Mouse (Mus musculus) lung, embryonic 16.5 days (tissue): ENCODE results near the gene Ablim1. TPM values are rescaled to one million over a fixed set of nuclear protein-coding genes. Genes with fewer than 3 reads are reported as not detected.

ENCODE experiments used
- ATAC-seq: fragments of 200-750 bp; cut with Nextera tagmentation; 2 replicates; pipeline ENCODE4 v1.8.0; 2017; ENCODE audit warnings: low read depth, mild to moderate bottlenecking, moderate library complexity
- H3K27ac ChIP-seq: fragments of 300-500 bp; sonication (generic); 2 replicates; pipeline ENCODE4 v1.5.1; 2014; ENCODE audit warnings: mild to moderate bottlenecking, control low read depth, low read length
- H3K27me3 ChIP-seq: fragments of 300-500 bp; sonication (generic); 2 replicates; pipeline ENCODE4 v1.6.1; 2014; ENCODE audit warnings: low read depth, low read length, mixed read lengths; ENCODE audit not compliant: control insufficient read depth, insufficient read depth
- H3K36me3 ChIP-seq: fragments of 300-500 bp; sonication (generic); 2 replicates; pipeline ENCODE4 v1.6.1; 2014; ENCODE audit warnings: low read length; ENCODE audit not compliant: control insufficient read depth, insufficient read depth
- H3K4me1 ChIP-seq: fragments of 300-500 bp; sonication (generic); replicated peaks from 2 replicates; pipeline ENCODE4 v1.6.1; 2014; ENCODE audit warnings: low read length, mixed read lengths; ENCODE audit not compliant: control insufficient read depth, insufficient read depth
- H3K4me2 ChIP-seq: fragments of 300-500 bp; sonication (generic); 2 replicates; pipeline ENCODE4 v1.6.1; 2014; ENCODE audit warnings: low read depth, low read length, control low read depth
- H3K4me3 ChIP-seq: fragments of 300-500 bp; sonication (generic); 2 replicates; pipeline ENCODE4 v1.5.1; 2014; ENCODE audit warnings: mild to moderate bottlenecking, low read length, control low read depth
- H3K9ac ChIP-seq: fragments of 300-500 bp; sonication (generic); 2 replicates; pipeline ENCODE4 v1.6.1; 2014; ENCODE audit warnings: low read length, control low read depth
- H3K9me3 ChIP-seq: fragments of 300-500 bp; sonication (generic); 2 replicates; pipeline ENCODE4 v1.6.1; 2016; ENCODE audit warnings: low read length; ENCODE audit not compliant: control insufficient read depth
- WGBS: fragments of 180-500 bp; shearing (Covaris S2); extraction: QIAGEN DNeasy Blood & Tissue Kit; methylation state at CpG from one replicate; pipeline ENCODE4 v1.1.7; 2014; 5-methylcytosine and 5-hydroxymethylcytosine counted together
- polyA plus RNA-seq: library from polyadenylated mRNA; unstranded; fragments of >200 nt; fragmentation: Nextera tagmentation; extraction: Ambion mirVana; gene quantifications from 2 replicates; pipeline ENCODE4 v1.2.1, GENCODE M21; 2015

The Ablim1 gene
- polyA plus RNA-seq, 1 experiment from 2014 or later: 54.5 TPM

DNA sequence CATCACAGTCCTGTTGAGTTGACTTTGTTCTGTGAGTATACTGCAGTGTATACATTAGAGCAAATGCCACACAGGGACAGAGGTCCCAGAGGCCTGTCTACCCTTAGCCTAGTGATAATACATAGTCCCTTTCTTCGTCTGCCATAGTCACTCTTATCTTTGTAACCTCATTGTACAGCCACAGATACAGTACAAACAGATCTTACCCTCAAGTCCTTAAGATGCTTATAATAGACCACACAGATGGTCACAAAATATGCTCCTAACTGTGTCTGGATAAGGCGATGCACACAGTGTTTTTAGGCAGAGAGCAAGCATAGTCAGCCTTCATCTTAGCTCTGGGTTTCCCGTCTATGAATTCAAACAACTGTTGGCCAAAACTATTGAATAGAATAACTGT lies 1.9 kb upstream of the Ablim1 start:
- Histone ChIP-seq H3K4me1 (peaks cover 8% of the 10 kb centered on the region; the same call in 1 of the 2 replicates), H3K27me3 (peaks cover 19% of the 10 kb centered on the region), H3K4me3 (no peak overlapping the region), H3K9me3 (no peaks in the 10 kb centered on the region), H3K27ac (no peak overlapping the region), H3K36me3 (no peaks in the 10 kb centered on the region), H3K4me2 (no peak overlapping the region), H3K9ac (no peak overlapping the region)
- no peak for ATAC-seq
- WGBS: 82% methylated on average over 3 of the region's 3 CpGs

DNA sequence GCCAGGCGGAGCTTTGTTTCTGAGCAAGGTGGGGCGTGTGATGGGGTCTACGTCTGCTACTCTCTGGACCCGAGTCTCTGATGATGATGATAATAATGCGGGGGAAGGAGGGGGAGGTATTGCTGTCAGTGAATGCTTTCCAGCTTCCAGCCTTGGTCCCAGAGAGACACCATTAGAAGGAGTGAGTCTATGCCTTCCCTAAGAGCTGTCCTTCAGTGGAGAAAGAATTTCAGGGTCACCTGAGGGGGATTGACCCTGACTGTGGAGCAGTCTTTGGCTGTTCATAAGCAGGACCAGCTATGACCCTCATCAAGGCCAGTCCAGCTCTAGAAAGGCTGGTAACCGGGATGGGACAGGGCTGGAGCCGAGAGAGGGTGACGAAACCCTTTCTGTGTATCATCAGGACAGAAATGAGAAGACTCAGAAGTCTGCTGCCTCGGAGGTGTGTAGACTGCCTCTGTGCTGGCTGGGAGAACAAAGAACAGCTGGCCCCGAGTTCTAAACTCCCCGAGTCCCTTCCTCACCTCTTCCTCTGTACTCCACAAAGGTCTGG lies 370 bp upstream of the Ablim1 start:
- H3K4me3 ChIP-seq: peak overlapping the region; percentile 65
- peak overlapping the region; percentile 74 for H3K9ac ChIP-seq
- H3K4me1 ChIP-seq: peaks cover 8% of the 10 kb centered on the region; the same call in 1 of the 2 replicates
- peak; percentile 34 for ATAC-seq
- H3K27ac ChIP-seq: no peak overlapping the region
- H3K4me2 ChIP-seq: peak overlapping the region; percentile 85
- peaks cover 19% of the 10 kb centered on the region for H3K27me3 ChIP-seq
- 37% methylated on average over 11 of the region's 11 CpGs for WGBS
- no peaks in the 10 kb centered on the region for H3K9me3 ChIP-seq
- H3K36me3 ChIP-seq: no peaks in the 10 kb centered on the region

DNA sequence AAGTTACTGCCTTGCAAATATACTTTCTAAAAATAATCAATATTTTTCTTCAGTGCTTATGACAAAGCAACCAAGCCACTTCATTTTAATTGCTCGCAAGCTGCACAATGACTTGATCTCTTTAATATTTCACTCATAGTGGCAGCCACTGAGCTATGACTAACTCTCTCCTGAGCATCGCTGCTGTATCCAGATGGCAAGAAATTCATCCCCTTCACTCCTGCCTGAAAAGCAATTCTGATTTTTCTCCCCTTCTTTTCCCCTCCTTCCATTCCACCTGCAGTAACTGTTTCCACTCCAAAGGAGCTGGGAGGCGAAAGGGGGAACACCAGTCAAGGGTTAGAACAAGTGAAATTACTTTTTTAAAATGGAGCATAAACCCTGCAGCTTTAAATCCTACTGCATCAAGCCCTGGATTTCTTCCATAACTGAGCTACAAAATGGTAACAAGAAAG lies 801 bp downstream of the Ablim1 start:
- Histone ChIP-seq H3K4me1 (peaks cover 8% of the 10 kb centered on the region; the same call in 1 of the 2 replicates), H3K9me3 (no peaks in the 10 kb centered on the region), H3K4me3 (peak overlapping the region; percentile 65), H3K27me3 (peaks cover 19% of the 10 kb centered on the region), H3K9ac (no peak overlapping the region), H3K4me2 (peak overlapping the region; percentile 85), H3K27ac (no peak overlapping the region), H3K36me3 (no peaks in the 10 kb centered on the region)
- ATAC-seq: no peak
- 69% methylated on average over 3 of the region's 3 CpGs for WGBS

DNA sequence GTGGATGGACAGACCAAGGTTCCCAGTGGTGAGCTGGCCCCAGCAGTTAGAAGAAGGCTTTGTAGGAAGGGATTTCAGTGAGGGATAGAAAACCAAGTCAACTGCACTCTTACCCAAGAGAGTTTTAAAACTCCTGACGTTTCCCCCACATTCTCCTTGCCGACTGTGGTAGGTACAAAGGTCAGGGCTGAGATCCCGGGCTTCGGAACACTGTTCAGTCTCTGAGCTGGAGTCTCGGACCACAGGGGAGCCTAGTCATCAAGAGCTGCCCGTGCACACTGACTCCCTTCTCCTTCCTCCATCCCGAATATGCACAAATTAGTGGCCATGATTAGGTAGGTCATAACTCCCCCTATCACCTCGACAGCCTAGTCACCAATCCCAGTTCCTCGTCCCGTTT lies 1.5 kb downstream of the Ablim1 start:
- WGBS: 73% methylated on average over 10 of the region's 10 CpGs
- no peak overlapping the region for H3K4me2 ChIP-seq

DNA sequence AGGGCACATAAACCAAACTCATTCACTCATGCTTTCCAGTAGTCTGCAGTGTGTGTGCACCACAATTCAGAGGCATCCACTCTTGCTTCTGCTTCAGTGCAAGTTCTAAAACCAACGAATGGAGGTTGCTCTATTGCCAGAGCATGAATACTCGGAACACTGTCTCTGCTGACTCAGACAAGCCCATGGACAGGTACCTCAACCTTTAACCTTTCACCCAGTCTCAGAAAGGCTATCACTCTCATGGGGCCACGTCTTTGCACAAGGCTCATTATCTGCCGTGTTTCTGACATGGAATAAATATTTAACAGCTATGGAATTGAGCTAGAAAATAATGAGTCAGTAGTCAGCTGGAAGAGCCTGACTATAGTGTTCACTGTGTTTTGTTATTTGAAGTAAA lies 4.7 kb downstream of the Ablim1 start:
- Histone ChIP-seq H3K9me3 (no peaks in the 10 kb centered on the region), H3K4me2 (no peak overlapping the region), H3K4me1 (peaks cover 8% of the 10 kb centered on the region; the same call in 1 of the 2 replicates), H3K36me3 (no peaks in the 10 kb centered on the region), H3K4me3 (no peak overlapping the region), H3K27ac (no peak overlapping the region), H3K27me3 (peaks cover 14% of the 10 kb centered on the region; the same call in 1 of the 2 replicates), H3K9ac (no peak overlapping the region)
- WGBS: 39% methylated on average over 4 of the region's 4 CpGs
- ATAC-seq: no peak

More for the DNA sequence above, 1.5 kb downstream of the Ablim1 start:
- peaks cover 19% of the 10 kb centered on the region for H3K27me3 ChIP-seq
- no peaks in the 10 kb centered on the region for H3K9me3 ChIP-seq
- peaks cover 8% of the 10 kb centered on the region; the same call in 1 of the 2 replicates for H3K4me1 ChIP-seq
- no peaks in the 10 kb centered on the region for H3K36me3 ChIP-seq
- H3K9ac ChIP-seq: no peak overlapping the region
- no peak overlapping the region for H3K27ac ChIP-seq
- ATAC-seq: no peak
- H3K4me3 ChIP-seq: no peak overlapping the region

DNA sequence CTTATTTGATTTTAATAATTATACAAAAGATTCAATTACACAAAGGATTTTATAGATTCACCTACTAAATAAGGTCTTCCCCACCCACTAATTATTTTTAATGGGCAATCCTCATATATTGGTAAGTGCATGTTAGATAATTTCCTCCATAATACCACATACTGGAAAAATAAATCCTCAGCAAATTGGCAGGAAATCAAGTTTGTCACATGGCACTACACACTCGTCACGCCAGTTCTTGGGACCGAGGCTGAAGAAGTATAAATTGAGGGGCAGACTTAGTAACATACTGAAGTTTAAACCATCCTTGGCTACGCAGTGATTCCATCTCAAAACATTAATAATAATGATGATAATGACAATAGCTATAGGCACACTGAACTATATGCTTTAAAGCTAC lies 8.1 kb downstream of the Ablim1 start:
- ATAC-seq: 0 out of 2 replicates have a peak, but pooled peaks have one; percentile 47
- Histone ChIP-seq H3K4me2 (no peak overlapping the region), H3K9ac (no peak overlapping the region)

DNA sequence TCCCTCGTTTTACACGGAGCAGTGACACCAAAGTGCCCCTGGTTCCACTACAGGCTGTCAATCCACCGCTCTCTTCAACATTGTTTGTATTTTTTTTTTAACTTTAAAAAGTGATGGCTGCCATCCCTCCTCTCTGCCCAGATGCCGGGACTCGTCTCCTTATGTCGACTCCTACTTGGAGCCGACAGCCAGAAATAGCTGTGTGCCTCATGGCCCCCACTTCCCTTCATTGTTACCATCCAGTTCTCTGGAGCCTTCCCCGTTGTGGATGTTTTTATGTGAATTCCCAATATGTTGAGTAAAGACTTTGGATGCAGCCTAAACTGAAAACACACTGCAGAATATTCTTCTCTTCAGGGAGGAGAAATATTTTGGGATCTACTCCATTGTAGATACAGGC lies 8.7 kb downstream of the Ablim1 start:
- H3K27ac ChIP-seq: peak overlapping the region; percentile 43
- 0 out of 2 replicates have a peak, but pooled peaks have one; percentile 26 for ATAC-seq
- H3K36me3 ChIP-seq: no peaks in the 10 kb centered on the region
- H3K9ac ChIP-seq: no peak overlapping the region
- 52% methylated on average over 8 of the region's 8 CpGs for WGBS
- no peak overlapping the region for H3K4me3 ChIP-seq
- no peaks in the 10 kb centered on the region for H3K9me3 ChIP-seq
- H3K27me3 ChIP-seq: no peaks in the 10 kb centered on the region
- peaks cover 5% of the 10 kb centered on the region; the same call in 1 of the 2 replicates for H3K4me1 ChIP-seq
- H3K4me2 ChIP-seq: 0 out of 2 replicates have a peak overlapping the region, but pooled peaks have one; percentile 6

More for the DNA sequence above, 8.1 kb downstream of the Ablim1 start:
- Histone ChIP-seq H3K27ac (no peak overlapping the region), H3K36me3 (no peaks in the 10 kb centered on the region), H3K9me3 (no peaks in the 10 kb centered on the region), H3K27me3 (no peaks in the 10 kb centered on the region), H3K4me1 (peaks cover 5% of the 10 kb centered on the region; the same call in 1 of the 2 replicates), H3K4me3 (no peak overlapping the region)
- WGBS: 24% methylated on average over 4 of the region's 4 CpGs

DNA sequence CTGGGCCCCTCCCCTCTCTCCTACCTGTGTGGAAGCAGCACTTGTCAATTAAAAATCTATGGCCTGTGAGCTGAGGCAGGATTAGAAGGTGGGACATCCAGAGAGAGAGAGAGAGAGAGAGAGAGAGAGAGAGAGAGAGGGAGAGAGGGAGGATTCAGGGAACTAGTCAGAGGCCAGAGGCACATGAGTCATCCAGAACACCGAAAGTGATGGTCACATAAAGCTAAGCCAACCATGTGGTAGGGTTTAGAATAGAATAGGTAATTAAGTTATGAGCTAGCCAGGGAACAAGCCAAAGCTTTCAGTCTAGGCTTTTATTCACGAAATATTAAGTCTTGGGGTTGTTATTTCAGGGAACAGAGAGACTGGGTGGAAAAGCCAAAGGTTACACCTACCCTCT lies 10.1 kb downstream of the Ablim1 start:
- ATAC-seq: no peak
- Histone ChIP-seq H3K9me3 (no peaks in the 10 kb centered on the region), H3K4me3 (no peak overlapping the region), H3K4me1 (peaks cover 5% of the 10 kb centered on the region; the same call in 1 of the 2 replicates), H3K27ac (no peak overlapping the region), H3K36me3 (no peaks in the 10 kb centered on the region), H3K4me2 (no peak overlapping the region), H3K9ac (no peak overlapping the region), H3K27me3 (no peaks in the 10 kb centered on the region)
- 71% methylated on average over 2 of the region's 2 CpGs for WGBS

DNA sequence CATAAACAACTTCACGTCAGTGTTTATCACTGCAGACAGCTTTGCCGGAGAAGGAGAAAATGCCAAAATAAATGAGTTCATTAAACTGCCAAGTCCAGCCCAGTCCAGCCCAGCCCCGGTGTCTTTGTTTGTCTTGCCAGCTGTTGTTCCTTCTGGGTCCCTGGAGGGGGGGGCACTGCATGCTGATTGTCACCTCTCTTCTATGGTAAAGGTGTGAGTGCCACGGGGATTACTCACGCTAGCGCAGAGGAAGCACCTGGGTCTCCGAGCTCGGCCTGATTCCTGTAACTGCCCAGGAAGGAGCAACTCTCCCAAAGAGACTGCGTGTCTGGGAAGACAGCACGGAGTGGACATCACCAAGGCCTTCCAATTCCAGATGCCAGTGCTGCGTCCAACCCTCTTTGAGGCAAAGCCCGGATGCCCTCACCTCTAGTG lies 12.7 kb downstream of the Ablim1 start:
- Histone ChIP-seq H3K27ac (no peak overlapping the region), H3K4me2 (no peak overlapping the region), H3K27me3 (no peaks in the 10 kb centered on the region), H3K36me3 (no peaks in the 10 kb centered on the region), H3K9me3 (no peaks in the 10 kb centered on the region), H3K4me3 (no peak overlapping the region), H3K9ac (no peak overlapping the region), H3K4me1 (peaks cover 5% of the 10 kb centered on the region; the same call in 1 of the 2 replicates)
- WGBS: 36% methylated on average over 12 of the region's 12 CpGs
- peak; percentile 77 for ATAC-seq
